Mouse (Mus musculus) liver, embryonic 14.5 days (tissue): ENCODE data around the gene Slc44a2.

ENCODE experiments used
- CTCF ChIP-seq: IDR thresholded peaks from 2 replicates; pipeline ENCODE4 v1.5.1; 2016; ENCODE audit warnings: antibody characterized with exemption, low read depth, control low read depth
- EP300 ChIP-seq: IDR thresholded peaks from 2 replicates; pipeline ENCODE4 v1.6.1; 2016; ENCODE audit warnings: antibody characterized with exemption, low read depth

DNA sequence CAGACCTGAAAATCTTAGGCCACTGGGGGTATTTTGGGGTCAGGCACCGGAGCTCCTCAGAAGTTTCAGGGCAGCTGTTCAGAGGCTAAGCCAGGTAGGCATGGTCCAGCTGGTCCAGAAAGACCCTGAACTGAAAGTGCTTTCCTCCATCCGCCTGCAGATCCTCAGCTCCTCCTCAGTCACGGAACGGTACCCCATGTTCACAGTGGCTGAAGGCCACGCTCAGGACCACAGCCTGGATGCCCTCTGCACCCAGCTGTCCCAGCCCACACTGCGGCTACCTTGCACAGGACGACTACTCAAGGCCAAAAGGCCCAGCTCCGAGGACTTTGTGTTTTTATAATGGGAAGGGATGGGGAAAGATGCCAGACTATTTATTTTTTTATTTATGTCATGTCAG is 47.4 kb upstream of the Slc44a2 start:
- TF ChIP-seq EP300 (no peak), CTCF (no peak)
